Mouse (Mus musculus) limb, embryonic 15.5 days (tissue): ENCODE results near the gene Klhl29. TPM values are rescaled to one million over a fixed set of nuclear protein-coding genes. Genes with fewer than 3 reads are reported as not detected.
A peak's percentile ranks its signal among the peaks of the same experiment; 100 is the strongest.

Experiments used
- ATAC-seq: fragments of 200-750 bp; cut with Nextera tagmentation; 2 replicates; pipeline ENCODE4 v1.8.0; 2017; ENCODE audit warnings: low read depth, moderate TSS enrichment; ENCODE audit not compliant: insufficient number of reproducible peaks, low FRiP score, low TSS enrichment
- H3K27ac ChIP-seq: fragments of 300-500 bp; sonication (generic); 2 replicates; pipeline ENCODE4 v1.5.1; 2015; ENCODE audit warnings: moderate library complexity, mild to moderate bottlenecking, inconsistent platforms
- H3K27me3 ChIP-seq: fragments of 300-500 bp; sonication (generic); 2 replicates; pipeline ENCODE4 v1.6.1; 2015; ENCODE audit warnings: inconsistent platforms
- H3K36me3 ChIP-seq: fragments of 300-500 bp; sonication (generic); 2 replicates; pipeline ENCODE4 v1.6.1; 2015; ENCODE audit warnings: inconsistent platforms
- H3K4me1 ChIP-seq: fragments of 300-500 bp; sonication (generic); 2 replicates; pipeline ENCODE4 v1.6.1; 2015; ENCODE audit warnings: inconsistent platforms
- H3K4me2 ChIP-seq: fragments of 300-500 bp; sonication (generic); 2 replicates; pipeline ENCODE4 v1.6.1; 2015; ENCODE audit warnings: mild to moderate bottlenecking, inconsistent platforms
- H3K4me3 ChIP-seq: fragments of 300-500 bp; sonication (generic); 2 replicates; pipeline ENCODE4 v1.5.1; 2015; ENCODE audit warnings: mild to moderate bottlenecking, inconsistent platforms
- H3K9ac ChIP-seq: fragments of 300-500 bp; sonication (generic); 2 replicates; pipeline ENCODE4 v1.6.1; 2015; ENCODE audit warnings: inconsistent platforms
- H3K9me3 ChIP-seq: fragments of 300-500 bp; sonication (generic); 2 replicates; pipeline ENCODE4 v1.6.1; 2016; ENCODE audit warnings: inconsistent platforms
- WGBS: fragments of 180-500 bp; shearing (Covaris S2); methylation state at CpG from one replicate; pipeline ENCODE4 v1.1.7; 2015; 5-methylcytosine and 5-hydroxymethylcytosine counted together
- polyA plus RNA-seq: library from polyadenylated mRNA; unstranded; fragments of >200 nt; fragmentation: Nextera tagmentation; extraction: Ambion mirVana; gene quantifications from 2 replicates; pipeline ENCODE4 v1.2.1, GENCODE M21; 2015

Gene Klhl29
- polyA plus RNA-seq, 1 experiment from 2014 or later = 2.2 TPM

DNA sequence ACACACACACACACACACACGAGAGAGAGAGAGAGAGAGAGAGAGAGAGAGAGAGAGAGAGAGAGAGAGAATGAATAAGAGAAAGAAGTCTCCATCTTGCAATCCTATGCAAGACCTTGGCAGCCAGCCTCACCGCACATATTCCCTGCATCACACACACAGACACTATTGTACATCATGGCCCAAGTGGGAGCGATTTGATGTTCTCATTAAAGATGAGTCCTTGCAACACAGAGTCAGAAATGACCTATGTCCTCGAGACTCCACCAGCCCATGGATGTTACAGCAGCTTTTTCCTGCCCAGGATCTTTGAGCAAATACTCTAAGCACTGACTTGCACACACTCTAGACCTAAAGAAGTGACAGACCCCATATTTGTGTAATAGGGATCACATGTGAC is 114.0 kb downstream of the Klhl29 start:
- no peak overlapping the region for H3K27ac ChIP-seq
- no peak overlapping the region for H3K9ac ChIP-seq
- no peak overlapping the region for H3K4me3 ChIP-seq
- no peaks in the 10 kb centered on the region for H3K36me3 ChIP-seq
- H3K4me1 ChIP-seq = 0 out of 2 replicates have a peak, but pooled peaks cover 5% of the 10 kb centered on the region
- no peak for ATAC-seq
- 66% methylated on average over 4 of the region's 4 CpGs for WGBS
- H3K9me3 ChIP-seq = no peaks in the 10 kb centered on the region
- H3K27me3 ChIP-seq = no peaks in the 10 kb centered on the region
- no peak overlapping the region for H3K4me2 ChIP-seq

GRCm38 (mm10) chr12:5258779-5259178 is 116.7 kb downstream of the Klhl29 start:
- Histone ChIP-seq H3K4me1 (peaks cover 26% of the 10 kb centered on the region), H3K4me3 (no peak overlapping the region), H3K4me2 (no peak overlapping the region), H3K36me3 (no peaks in the 10 kb centered on the region), H3K9me3 (no peaks in the 10 kb centered on the region), H3K27ac (no peak overlapping the region), H3K27me3 (no peaks in the 10 kb centered on the region), H3K9ac (no peak overlapping the region)
- no peak for ATAC-seq
- WGBS = 98% methylated on average over 3 of the region's 3 CpGs

DNA sequence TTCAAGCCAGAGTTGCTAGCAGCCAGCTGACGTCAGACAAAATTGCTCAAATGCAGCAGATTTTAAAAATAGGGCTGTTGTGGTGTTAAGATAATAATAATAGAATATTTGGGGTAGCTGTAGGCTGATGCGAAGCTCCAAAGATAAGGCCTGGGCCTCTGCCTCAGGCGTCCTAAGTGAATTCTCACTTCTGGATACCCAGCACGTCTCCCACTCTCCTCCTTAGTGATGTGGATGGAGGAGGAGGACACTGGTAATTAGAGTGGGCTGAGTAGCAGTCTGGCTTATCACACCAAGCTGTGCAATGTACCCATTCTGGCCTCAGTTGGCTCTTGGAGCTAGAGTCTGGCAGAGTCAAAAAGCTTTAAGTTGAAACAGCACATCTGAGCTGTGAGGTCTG is 118.3 kb downstream of the Klhl29 start:
- no peak overlapping the region for H3K4me2 ChIP-seq
- no peaks in the 10 kb centered on the region for H3K27me3 ChIP-seq
- H3K4me1 ChIP-seq = peaks cover 37% of the 10 kb centered on the region
- no peaks in the 10 kb centered on the region for H3K36me3 ChIP-seq
- no peaks in the 10 kb centered on the region for H3K9me3 ChIP-seq
- 84% methylated on average over 4 of the region's 4 CpGs for WGBS
- no peak for ATAC-seq
- H3K9ac ChIP-seq = no peak overlapping the region
- H3K4me3 ChIP-seq = no peak overlapping the region
- H3K27ac ChIP-seq = no peak overlapping the region

DNA sequence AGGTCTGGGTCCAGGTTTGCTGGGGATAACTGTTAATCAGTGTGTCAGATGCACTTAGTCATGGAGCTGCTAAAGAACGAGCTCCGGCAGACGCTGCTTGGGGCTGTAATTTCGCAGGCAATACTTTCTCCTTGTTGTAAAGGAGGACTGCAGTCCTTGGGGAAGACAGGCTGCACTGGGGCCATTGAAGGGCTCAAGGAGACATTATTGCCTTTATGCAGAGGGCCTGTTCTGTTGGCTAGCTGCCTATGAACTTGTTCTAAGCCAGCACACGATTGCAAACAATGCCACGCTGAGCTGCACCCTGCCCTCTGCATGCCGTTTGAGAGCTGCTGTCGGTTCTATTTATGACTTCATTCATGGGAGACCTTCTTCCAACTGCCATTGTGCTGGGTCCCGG is 120.4 kb downstream of the Klhl29 start:
- 39% methylated on average over 9 of the region's 9 CpGs for WGBS
- no peaks in the 10 kb centered on the region for H3K36me3 ChIP-seq
- no peak overlapping the region for H3K9ac ChIP-seq
- H3K27ac ChIP-seq = no peak overlapping the region
- no peak overlapping the region for H3K4me3 ChIP-seq
- no peak for ATAC-seq
- no peaks in the 10 kb centered on the region for H3K27me3 ChIP-seq
- H3K4me2 ChIP-seq = no peak overlapping the region
- H3K4me1 ChIP-seq = peaks cover 35% of the 10 kb centered on the region
- H3K9me3 ChIP-seq = no peaks in the 10 kb centered on the region

DNA sequence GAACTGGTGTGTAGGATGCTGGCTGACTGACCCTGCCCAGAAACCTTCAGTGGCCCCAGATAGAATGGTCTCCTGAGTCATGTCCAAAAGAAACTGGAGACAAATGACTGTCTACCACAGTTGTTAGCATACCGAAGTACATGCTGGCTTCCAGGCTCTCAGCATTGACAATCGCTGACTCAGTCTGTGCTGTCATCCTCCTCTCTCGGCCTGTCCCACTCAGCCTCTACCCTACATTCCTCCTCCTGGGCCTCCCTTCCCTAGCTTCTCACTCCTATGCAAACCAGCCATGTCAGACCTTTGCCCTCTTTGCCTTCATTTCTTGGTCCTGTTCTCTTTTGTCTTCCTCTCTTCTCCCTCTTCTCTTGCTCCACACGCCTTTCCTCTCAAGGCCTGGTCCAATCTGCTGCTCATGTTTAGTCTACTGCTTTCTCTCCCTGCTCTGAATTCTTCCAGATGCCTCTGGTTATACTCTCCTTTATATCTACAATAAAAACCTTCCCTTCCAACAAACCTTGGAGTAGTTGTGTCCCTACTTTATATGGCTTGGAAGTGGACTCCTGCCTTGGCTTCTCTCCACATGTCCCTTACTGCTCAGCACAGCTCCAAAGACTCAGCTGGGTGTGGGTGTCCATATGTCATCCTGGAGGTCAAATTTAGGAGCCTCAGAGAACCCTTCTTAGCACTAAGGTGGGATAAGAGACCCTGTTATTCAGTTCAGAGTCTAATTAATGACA is 121.1 kb downstream of the Klhl29 start:
- Histone ChIP-seq H3K4me1 (peaks cover 35% of the 10 kb centered on the region), H3K9ac (no peak overlapping the region), H3K36me3 (no peaks in the 10 kb centered on the region), H3K27ac (0 out of 2 replicates have a peak overlapping the region, but pooled peaks have one; percentile 0), H3K27me3 (no peaks in the 10 kb centered on the region), H3K9me3 (no peaks in the 10 kb centered on the region), H3K4me2 (no peak overlapping the region), H3K4me3 (no peak overlapping the region)
- ATAC-seq = no peak
- 76% methylated on average over 4 of the region's 4 CpGs for WGBS

DNA sequence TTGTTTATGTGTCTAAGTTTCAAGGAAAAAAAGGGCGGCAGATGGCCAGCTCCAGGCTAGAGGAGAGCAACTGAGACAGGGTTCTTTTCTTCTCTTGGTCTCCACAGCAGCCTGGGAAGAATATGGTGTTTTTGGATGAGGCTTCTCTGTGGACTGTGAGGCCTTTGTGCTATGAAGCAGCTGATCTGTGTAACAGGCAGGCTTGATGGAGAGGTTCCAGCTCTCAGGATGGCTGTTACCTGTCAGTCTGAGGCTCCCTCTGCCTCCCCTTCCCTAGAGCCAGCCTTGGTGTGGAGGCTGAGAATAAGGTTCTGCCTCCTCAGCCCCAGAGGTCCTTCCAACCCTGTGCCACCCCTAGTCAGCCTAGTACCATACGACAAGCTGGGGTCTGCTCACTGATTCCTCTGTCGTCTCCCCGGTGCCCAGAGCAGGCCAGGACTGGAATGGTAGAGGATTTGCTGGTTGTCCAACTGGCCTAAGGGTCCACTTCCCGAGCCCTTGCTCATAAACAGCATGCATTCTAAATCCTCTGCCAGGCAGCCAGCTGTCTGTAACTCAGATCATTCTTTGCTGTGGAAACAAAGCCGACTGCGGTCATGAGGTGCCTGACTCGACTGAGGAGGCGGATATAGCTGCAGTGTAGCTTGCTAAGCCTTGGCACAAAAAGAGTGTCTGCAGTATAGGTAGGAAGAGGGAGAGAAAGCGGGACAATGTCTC is 122.0 kb downstream of the Klhl29 start:
- H3K27me3 ChIP-seq = no peaks in the 10 kb centered on the region
- H3K36me3 ChIP-seq = no peaks in the 10 kb centered on the region
- H3K9ac ChIP-seq = no peak overlapping the region
- H3K4me2 ChIP-seq = no peak overlapping the region
- H3K9me3 ChIP-seq = no peaks in the 10 kb centered on the region
- peaks cover 35% of the 10 kb centered on the region for H3K4me1 ChIP-seq
- ATAC-seq = peak; percentile 46; the same call in 1 of the 2 replicates
- H3K27ac ChIP-seq = peak overlapping the region; percentile 57
- no peak overlapping the region for H3K4me3 ChIP-seq
- 47% methylated on average over 10 of the region's 10 CpGs for WGBS

DNA sequence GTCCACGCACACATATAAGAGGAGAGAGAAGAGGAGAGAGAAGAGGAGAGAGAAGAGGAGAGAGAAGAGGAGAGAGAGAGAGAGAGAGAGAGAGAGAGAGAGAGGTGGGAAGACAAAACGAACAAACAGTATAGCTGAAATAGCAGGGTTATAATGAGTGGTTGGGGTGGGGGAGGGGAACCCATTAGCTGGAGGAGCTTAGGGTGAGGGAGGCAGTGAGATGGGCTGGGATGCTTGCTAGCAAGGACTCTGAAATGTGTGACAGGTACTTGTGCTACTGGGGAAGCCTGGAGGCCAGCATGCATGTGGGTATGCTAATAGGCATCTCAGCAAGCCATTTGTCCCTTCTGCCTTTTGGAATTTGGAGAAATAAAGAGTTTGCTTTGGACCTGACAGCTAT is 122.9 kb downstream of the Klhl29 start:
- Histone ChIP-seq H3K36me3 (no peaks in the 10 kb centered on the region), H3K27me3 (no peaks in the 10 kb centered on the region), H3K9me3 (no peaks in the 10 kb centered on the region), H3K27ac (no peak overlapping the region), H3K4me2 (no peak overlapping the region), H3K4me3 (no peak overlapping the region), H3K4me1 (peaks cover 38% of the 10 kb centered on the region), H3K9ac (no peak overlapping the region)
- no peak for ATAC-seq
- 78% methylated on average over 2 of the region's 2 CpGs for WGBS

- H3K27ac ChIP-seq = no peak overlapping the region
- H3K4me3 ChIP-seq = no peak overlapping the region
- H3K36me3 ChIP-seq = no peaks in the 10 kb centered on the region
- no peak overlapping the region for H3K4me2 ChIP-seq
- no peak for ATAC-seq
- WGBS = 63% methylated on average over 7 of the region's 7 CpGs
- no peaks in the 10 kb centered on the region for H3K9me3 ChIP-seq
- no peak overlapping the region for H3K9ac ChIP-seq
- no peaks in the 10 kb centered on the region for H3K27me3 ChIP-seq
- H3K4me1 ChIP-seq = peaks cover 51% of the 10 kb centered on the region
Observed at GRCm38 (mm10) chr12:5250042-5250441, 125.4 kb downstream of the Klhl29 start.

DNA sequence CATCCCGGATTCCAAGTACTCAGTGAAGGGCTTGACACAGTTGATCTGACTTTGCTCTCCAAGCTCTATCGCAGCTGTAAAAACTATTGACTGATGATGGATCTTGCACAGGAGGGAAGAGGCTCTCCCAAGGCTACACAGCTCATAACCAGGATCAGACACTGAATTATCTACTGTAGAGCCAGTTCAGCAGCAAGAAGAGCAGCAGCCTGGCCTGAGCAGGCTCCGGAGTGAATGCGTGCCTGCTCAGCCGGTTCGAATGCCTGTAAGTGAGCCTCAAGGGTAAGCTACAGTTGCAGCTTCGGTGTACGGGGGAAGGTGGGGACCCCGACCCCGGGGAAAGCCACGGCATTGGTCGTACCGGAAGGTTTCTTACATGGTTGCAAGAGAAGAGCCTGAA is 126.4 kb downstream of the Klhl29 start:
- no peaks in the 10 kb centered on the region for H3K36me3 ChIP-seq
- H3K27me3 ChIP-seq = no peaks in the 10 kb centered on the region
- no peak overlapping the region for H3K4me3 ChIP-seq
- ATAC-seq = no peak
- H3K9ac ChIP-seq = no peak overlapping the region
- WGBS = 89% methylated on average over 13 of the region's 13 CpGs
- no peak overlapping the region for H3K27ac ChIP-seq
- H3K4me2 ChIP-seq = no peak overlapping the region
- no peaks in the 10 kb centered on the region for H3K9me3 ChIP-seq
- H3K4me1 ChIP-seq = peaks cover 50% of the 10 kb centered on the region

- no peak for ATAC-seq
- H3K4me1 ChIP-seq = peaks cover 52% of the 10 kb centered on the region
- H3K4me2 ChIP-seq = no peak overlapping the region
- H3K4me3 ChIP-seq = no peak overlapping the region
- H3K36me3 ChIP-seq = no peaks in the 10 kb centered on the region
- no peak overlapping the region for H3K27ac ChIP-seq
- H3K9me3 ChIP-seq = no peaks in the 10 kb centered on the region
- H3K27me3 ChIP-seq = no peaks in the 10 kb centered on the region
- H3K9ac ChIP-seq = no peak overlapping the region
- WGBS = 30% methylated on average over 6 of the region's 6 CpGs
Observed at GRCm38 (mm10) chr12:5247505-5247904, 128.0 kb downstream of the Klhl29 start.

- Histone ChIP-seq H3K27ac (no peak overlapping the region), H3K4me3 (no peak overlapping the region), H3K27me3 (no peaks in the 10 kb centered on the region), H3K4me1 (peaks cover 53% of the 10 kb centered on the region), H3K9ac (no peak overlapping the region), H3K36me3 (no peaks in the 10 kb centered on the region), H3K9me3 (no peaks in the 10 kb centered on the region), H3K4me2 (no peak overlapping the region)
- no peak for ATAC-seq
- 51% methylated on average over 15 of the region's 15 CpGs for WGBS
Observed at GRCm38 (mm10) chr12:5246721-5247341, 128.7 kb downstream of the Klhl29 start.

DNA sequence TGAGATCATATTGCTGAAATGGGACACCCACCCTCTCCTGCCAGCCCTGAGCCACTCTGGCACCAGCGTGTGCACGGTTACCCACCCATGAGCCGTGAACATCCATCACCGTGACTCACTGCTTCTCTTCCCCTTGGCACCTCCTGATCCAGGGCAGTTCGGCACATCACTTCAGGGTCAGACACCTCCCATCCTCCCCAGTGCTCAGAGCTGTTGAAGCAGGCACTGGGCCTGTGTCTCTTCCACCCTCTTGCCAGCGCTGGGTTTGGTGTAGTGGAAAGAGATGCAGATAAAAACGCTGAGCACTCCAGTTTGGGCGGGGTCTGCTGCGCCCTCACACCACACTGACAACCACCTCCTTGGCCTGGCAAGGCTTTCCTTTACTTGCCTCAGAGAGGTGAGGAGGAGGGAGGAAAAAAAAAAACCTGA is 129.3 kb downstream of the Klhl29 start:
- Histone ChIP-seq H3K4me2 (no peak overlapping the region), H3K4me1 (peaks cover 53% of the 10 kb centered on the region), H3K9me3 (no peaks in the 10 kb centered on the region), H3K36me3 (no peaks in the 10 kb centered on the region), H3K4me3 (no peak overlapping the region), H3K9ac (0 out of 2 replicates have a peak overlapping the region, but pooled peaks have one; percentile 10), H3K27me3 (no peaks in the 10 kb centered on the region), H3K27ac (peak overlapping the region; percentile 43)
- 73% methylated on average over 9 of the region's 9 CpGs for WGBS
- ATAC-seq = no peak
